Mouse (Mus musculus) stomach, embryonic 14.5 days (tissue): ENCODE measurements around the gene Tagap. TPM values are rescaled to one million over a fixed set of nuclear protein-coding genes. Genes with fewer than 3 reads are reported as not detected.

ENCODE experiments used
- ATAC-seq: fragments of 200-750 bp; cut with Nextera tagmentation; 2 replicates; pipeline ENCODE4 v1.8.0; 2017; ENCODE audit warnings: low read depth, moderate TSS enrichment; ENCODE audit not compliant: insufficient number of reproducible peaks, insufficient read depth, low FRiP score
- H3K27ac ChIP-seq: fragments of 300-500 bp; sonication (generic); 2 replicates; pipeline ENCODE4 v1.5.1; 2014; ENCODE audit warnings: mild to moderate bottlenecking, low read length, moderate library complexity, mixed read lengths
- H3K27me3 ChIP-seq: fragments of 300-500 bp; sonication (generic); 2 replicates; pipeline ENCODE4 v1.6.1; 2014; ENCODE audit warnings: low read length, control low read depth, mixed read lengths; ENCODE audit not compliant: control insufficient read depth, insufficient read depth
- H3K36me3 ChIP-seq: fragments of 300-500 bp; sonication (generic); 2 replicates; pipeline ENCODE4 v1.6.1; 2014; ENCODE audit warnings: mild to moderate bottlenecking, control low read depth, low read length, moderate library complexity, mixed read lengths; ENCODE audit not compliant: control insufficient read depth, insufficient read depth
- H3K4me1 ChIP-seq: fragments of 300-500 bp; sonication (generic); 2 replicates; pipeline ENCODE4 v1.6.1; 2014; ENCODE audit warnings: low read length, control low read depth, mixed read lengths; ENCODE audit not compliant: control insufficient read depth, insufficient read depth
- H3K4me2 ChIP-seq: fragments of 300-500 bp; sonication (generic); replicated peaks from 2 replicates; pipeline ENCODE4 v1.6.1; 2014; ENCODE audit warnings: low read depth, low read length, control low read depth
- H3K4me3 ChIP-seq: fragments of 300-500 bp; sonication (generic); 2 replicates; pipeline ENCODE4 v1.5.1; 2014; ENCODE audit warnings: low read depth, low read length, control low read depth
- H3K9ac ChIP-seq: fragments of 300-500 bp; sonication (generic); replicated peaks from 2 replicates; pipeline ENCODE4 v1.6.1; 2014; ENCODE audit warnings: low read depth, mild to moderate bottlenecking, control low read depth, low read length, moderate library complexity, mixed read lengths
- H3K9me3 ChIP-seq: fragments of 300-500 bp; sonication (generic); 2 replicates; pipeline ENCODE4 v1.6.1; 2016; ENCODE audit warnings: low read depth, low read length, control low read depth; ENCODE audit not compliant: control insufficient read depth
- whole genome bisulfite sequencing: fragments of 180-500 bp; shearing (Covaris S2); extraction: QIAGEN DNeasy Blood & Tissue Kit; methylation state at CpG from one replicate; pipeline ENCODE4 v1.1.7; 2014; 5-methylcytosine and 5-hydroxymethylcytosine counted together
- polyA plus RNA-seq: library from polyadenylated mRNA; unstranded; fragments of >200 nt; fragmentation: Nextera tagmentation; extraction: Ambion mirVana; gene quantifications from 2 replicates; pipeline ENCODE4 v1.2.1, GENCODE M21; 2014

Gene Tagap
- polyA plus RNA-seq, 1 experiment from 2014 or later: 0.75 TPM

- no peak overlapping the region for H3K27ac ChIP-seq
- no peaks in the 10 kb centered on the region for H3K9me3 ChIP-seq
- H3K36me3 ChIP-seq: no peaks in the 10 kb centered on the region
- no peak overlapping the region for H3K4me3 ChIP-seq
- WGBS: 90% methylated on average over 6 of the region's 6 CpGs
- no peaks in the 10 kb centered on the region for H3K27me3 ChIP-seq
- no peak overlapping the region for H3K9ac ChIP-seq
- no peaks in the 10 kb centered on the region for H3K4me1 ChIP-seq
- ATAC-seq: no peak
- H3K4me2 ChIP-seq: no peak overlapping the region
Observed at GRCm38 (mm10) chr17:7888291-7888690, 37.5 kb upstream of the Tagap start.

DNA sequence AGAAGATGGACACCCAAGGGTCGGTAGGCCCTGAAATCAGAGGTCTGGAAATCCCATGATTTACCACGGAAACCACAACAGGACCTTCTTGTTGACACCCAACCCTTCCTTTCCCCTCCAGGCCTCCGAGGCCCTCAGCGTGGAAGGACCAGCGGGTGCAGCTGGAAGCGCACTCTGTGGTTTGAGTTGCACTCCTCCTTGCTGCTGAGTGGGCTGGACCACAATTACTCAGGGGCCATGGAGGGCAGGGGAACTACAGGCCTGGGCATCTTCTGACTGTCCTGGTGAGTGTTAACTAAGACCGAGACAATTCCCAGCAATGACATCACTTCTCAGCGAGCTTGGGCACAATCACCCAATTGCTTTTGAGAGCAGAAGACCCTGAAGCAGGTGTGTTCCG is 36.8 kb upstream of the Tagap start:
- H3K9me3 ChIP-seq: no peaks in the 10 kb centered on the region
- no peaks in the 10 kb centered on the region for H3K36me3 ChIP-seq
- no peaks in the 10 kb centered on the region for H3K27me3 ChIP-seq
- no peak for ATAC-seq
- H3K4me1 ChIP-seq: no peaks in the 10 kb centered on the region
- no peak overlapping the region for H3K4me2 ChIP-seq
- WGBS: 90% methylated on average over 9 of the region's 9 CpGs
- no peak overlapping the region for H3K27ac ChIP-seq
- H3K9ac ChIP-seq: no peak overlapping the region
- no peak overlapping the region for H3K4me3 ChIP-seq

GRCm38 (mm10) chr17:7892676-7893075 is 33.1 kb upstream of the Tagap start:
- H3K27ac ChIP-seq: no peak overlapping the region
- no peaks in the 10 kb centered on the region for H3K27me3 ChIP-seq
- 65% methylated on average over 8 of the region's 8 CpGs for WGBS

GRCm38 (mm10) chr17:7894094-7894493 is 31.7 kb upstream of the Tagap start:
- Histone ChIP-seq H3K9me3 (no peaks in the 10 kb centered on the region), H3K4me3 (no peak overlapping the region), H3K4me1 (no peaks in the 10 kb centered on the region), H3K27ac (no peak overlapping the region), H3K27me3 (no peaks in the 10 kb centered on the region), H3K4me2 (no peak overlapping the region), H3K9ac (no peak overlapping the region), H3K36me3 (no peaks in the 10 kb centered on the region)
- 87% methylated on average over 3 of the region's 3 CpGs for WGBS
- ATAC-seq: no peak

More at GRCm38 (mm10) chr17:7892676-7893075, 33.1 kb upstream of the Tagap start:
- H3K9ac ChIP-seq: no peak overlapping the region
- ATAC-seq: no peak
- H3K9me3 ChIP-seq: no peaks in the 10 kb centered on the region
- no peak overlapping the region for H3K4me3 ChIP-seq
- no peak overlapping the region for H3K4me2 ChIP-seq
- H3K36me3 ChIP-seq: no peaks in the 10 kb centered on the region
- H3K4me1 ChIP-seq: no peaks in the 10 kb centered on the region

GRCm38 (mm10) chr17:7896047-7896635 is 29.7 kb upstream of the Tagap start:
- ATAC-seq: no peak
- no peaks in the 10 kb centered on the region for H3K27me3 ChIP-seq
- H3K4me1 ChIP-seq: no peaks in the 10 kb centered on the region
- no peak overlapping the region for H3K4me2 ChIP-seq
- H3K9me3 ChIP-seq: no peaks in the 10 kb centered on the region
- H3K27ac ChIP-seq: no peak overlapping the region
- 63% methylated on average over 10 of the region's 10 CpGs for WGBS
- no peak overlapping the region for H3K9ac ChIP-seq
- no peaks in the 10 kb centered on the region for H3K36me3 ChIP-seq
- H3K4me3 ChIP-seq: no peak overlapping the region

DNA sequence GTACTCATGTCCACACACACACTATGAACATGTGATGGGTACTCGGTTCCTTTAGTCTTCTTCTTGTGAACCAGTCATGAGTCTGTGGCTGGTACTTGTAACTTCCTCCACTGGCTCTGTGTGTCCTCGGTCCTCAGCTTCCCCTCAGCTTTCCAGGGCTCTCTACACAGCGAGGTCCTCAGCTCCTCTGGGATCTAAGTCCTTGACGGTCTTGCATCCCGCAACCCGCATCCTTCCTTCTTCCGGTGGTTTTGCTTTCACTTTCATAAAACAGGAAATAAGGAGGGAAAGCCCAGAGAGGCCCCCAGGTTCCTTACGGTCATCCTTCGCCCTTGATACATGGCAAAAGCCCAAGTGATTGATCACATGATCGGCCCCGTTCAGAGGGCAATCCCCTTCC is 28.7 kb upstream of the Tagap start:
- Histone ChIP-seq H3K4me3 (no peak overlapping the region), H3K27ac (no peak overlapping the region), H3K4me1 (no peaks in the 10 kb centered on the region), H3K27me3 (no peaks in the 10 kb centered on the region), H3K9me3 (no peaks in the 10 kb centered on the region), H3K9ac (no peak overlapping the region), H3K4me2 (no peak overlapping the region), H3K36me3 (no peaks in the 10 kb centered on the region)
- ATAC-seq: no peak
- 72% methylated on average over 11 of the region's 11 CpGs for WGBS

DNA sequence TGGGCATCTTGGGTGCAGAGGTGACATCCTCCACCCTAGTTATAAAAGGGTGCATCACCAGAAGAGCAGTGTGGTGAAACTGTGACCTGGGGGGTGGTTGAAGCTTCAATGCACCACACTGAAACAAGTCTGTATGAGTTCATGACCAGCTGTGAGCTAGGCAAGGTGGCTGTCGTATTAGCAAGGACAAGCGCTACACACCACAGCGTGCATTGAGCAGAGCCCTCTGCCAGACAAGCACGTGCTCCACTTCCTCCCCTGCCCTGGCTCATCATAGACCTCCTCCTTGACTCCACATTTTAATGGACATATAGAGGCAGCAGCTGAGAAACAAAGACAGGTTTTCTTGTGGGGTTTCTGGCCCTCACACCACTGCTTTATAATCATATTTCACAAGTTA is 28.0 kb upstream of the Tagap start:
- no peak for ATAC-seq
- WGBS: 78% methylated on average over 4 of the region's 4 CpGs

GRCm38 (mm10) chr17:7899233-7899632 is 26.6 kb upstream of the Tagap start:
- Histone ChIP-seq H3K27ac (no peak overlapping the region), H3K4me1 (no peaks in the 10 kb centered on the region)
- ATAC-seq: no peak

More for the DNA sequence above, 28.0 kb upstream of the Tagap start:
- H3K36me3 ChIP-seq: no peaks in the 10 kb centered on the region
- no peak overlapping the region for H3K27ac ChIP-seq
- H3K4me2 ChIP-seq: no peak overlapping the region
- H3K4me1 ChIP-seq: no peaks in the 10 kb centered on the region
- H3K27me3 ChIP-seq: no peaks in the 10 kb centered on the region
- H3K9me3 ChIP-seq: no peaks in the 10 kb centered on the region
- no peak overlapping the region for H3K4me3 ChIP-seq
- H3K9ac ChIP-seq: no peak overlapping the region

DNA sequence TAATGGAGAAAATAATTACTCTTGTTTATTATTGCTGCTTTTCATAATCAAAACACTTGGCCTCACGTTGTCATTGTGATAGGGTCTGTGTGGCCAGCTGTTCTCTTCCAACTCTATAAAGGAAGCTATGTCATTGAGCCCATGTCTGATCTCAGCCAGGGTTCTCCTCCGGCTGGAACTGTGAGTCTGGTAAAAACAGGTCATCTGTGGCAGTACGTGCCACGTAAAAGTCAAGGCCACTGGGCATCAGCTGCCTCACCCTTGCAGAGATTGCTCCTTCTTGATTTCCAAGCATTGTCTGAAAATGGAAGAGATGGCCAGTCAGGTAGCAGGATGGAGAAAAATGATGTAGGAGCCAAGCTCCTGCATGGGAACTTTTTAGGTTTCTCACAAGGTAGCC is 25.8 kb upstream of the Tagap start:
- Histone ChIP-seq H3K4me2 (no peak overlapping the region), H3K27me3 (no peaks in the 10 kb centered on the region), H3K9me3 (no peaks in the 10 kb centered on the region), H3K4me3 (no peak overlapping the region), H3K9ac (no peak overlapping the region), H3K36me3 (no peaks in the 10 kb centered on the region), H3K27ac (no peak overlapping the region), H3K4me1 (no peaks in the 10 kb centered on the region)
- 80% methylated on average over 4 of the region's 4 CpGs for WGBS
- no peak for ATAC-seq

More at GRCm38 (mm10) chr17:7899233-7899632, 26.6 kb upstream of the Tagap start:
- Histone ChIP-seq H3K4me2 (no peak overlapping the region), H3K27me3 (no peaks in the 10 kb centered on the region), H3K4me3 (no peak overlapping the region), H3K9me3 (no peaks in the 10 kb centered on the region), H3K9ac (no peak overlapping the region), H3K36me3 (no peaks in the 10 kb centered on the region)
- 48% methylated on average over 6 of the region's 6 CpGs for WGBS
